Mouse (Mus musculus): ENCODE measurements around the gene Gm43552.
A peak's percentile ranks its signal among the peaks of the same experiment; 100 is the strongest.
"Not testable (repeated sequence)": the region's sequence is repeated elsewhere in the genome, so short reads cannot be mapped to it uniquely, and the experiment has no call there.

Gene Gm43552

DNA sequence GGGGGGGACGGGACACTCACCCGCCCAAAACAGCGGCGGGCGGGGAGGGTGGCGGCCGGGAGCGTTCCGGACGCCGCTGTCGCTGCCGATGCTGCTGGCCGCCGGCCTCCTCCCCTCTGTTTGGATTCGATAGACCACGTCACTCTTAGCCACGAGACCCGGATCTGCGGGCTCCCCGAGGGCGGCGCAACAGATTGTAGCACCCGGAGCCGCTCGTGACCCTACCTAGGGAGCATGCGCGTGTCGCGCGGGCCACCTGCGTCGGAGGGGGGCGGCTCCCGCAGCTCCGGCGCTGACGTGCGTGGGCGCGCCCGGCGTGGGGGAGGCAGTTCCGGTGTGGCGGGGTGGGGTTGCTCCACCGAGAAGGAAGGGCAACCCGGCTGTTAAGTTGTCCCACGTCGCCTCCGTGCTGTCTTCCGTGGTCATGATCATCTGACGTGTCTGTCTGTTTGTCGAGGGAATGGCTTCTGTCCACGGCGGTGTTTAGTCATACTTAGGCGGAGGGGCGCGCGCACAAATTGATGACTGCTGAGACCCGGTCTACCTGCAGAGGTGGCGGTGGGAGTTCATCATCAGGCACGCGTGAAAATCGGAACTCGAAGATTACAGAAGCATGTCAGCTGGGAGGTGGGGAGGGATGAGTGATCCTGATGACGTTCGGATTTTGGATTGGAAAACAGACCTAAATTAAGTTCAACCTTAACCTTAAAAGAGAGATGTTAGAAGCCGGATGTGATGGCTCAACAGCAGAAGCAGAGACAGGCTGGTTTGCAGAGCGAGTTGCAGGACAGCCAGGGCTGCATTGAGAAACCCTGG, at the start of gene Gm43552:
Gene Gm43552, minus strand, starts transcription at position 118 of the 816 bp plus-strand sequence.
- DNase-seq (ENCODE audit: low read depth, low spot score), result peak; percentile 82

- no peak for DNase-seq (ENCODE audit: low read depth, low spot score)
Observed at GRCm38 (mm10) chr5:65541889-65542288, 49.3 kb upstream of the Gm43552 start.

GRCm38 (mm10) chr5:65539786-65540185, 47.2 kb upstream of the Gm43552 start:
- no peak for DNase-seq (ENCODE audit: low read depth, low spot score)

DNA sequence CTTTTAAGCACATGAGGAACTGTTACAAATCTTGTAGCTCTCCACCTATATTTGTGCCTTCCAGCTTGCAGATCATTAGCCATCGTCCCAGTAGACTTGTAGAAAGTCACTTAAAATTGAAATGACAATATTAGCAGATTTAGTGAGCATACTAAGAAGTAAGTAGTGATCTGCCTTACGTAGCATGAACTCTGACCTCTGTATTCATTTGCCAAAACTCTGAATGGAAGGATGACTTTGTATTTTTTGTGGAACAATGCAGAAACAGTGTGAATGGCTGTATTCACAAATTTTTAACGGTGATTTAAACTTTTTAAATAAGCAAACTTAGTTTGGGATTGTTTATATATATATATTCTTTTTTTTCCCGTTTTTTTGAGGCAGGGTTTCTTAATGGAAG, 46.2 kb upstream of the Gm43552 start:
- DNase-seq (ENCODE audit: low read depth, low spot score), result no peak

GRCm38 (mm10) chr5:65538121-65538520, 45.5 kb upstream of the Gm43552 start:
- no peak for DNase-seq (ENCODE audit: low read depth, low spot score)

- no peak for DNase-seq (ENCODE audit: low read depth, low spot score)
Observed at GRCm38 (mm10) chr5:65537420-65538071, 44.9 kb upstream of the Gm43552 start.

DNA sequence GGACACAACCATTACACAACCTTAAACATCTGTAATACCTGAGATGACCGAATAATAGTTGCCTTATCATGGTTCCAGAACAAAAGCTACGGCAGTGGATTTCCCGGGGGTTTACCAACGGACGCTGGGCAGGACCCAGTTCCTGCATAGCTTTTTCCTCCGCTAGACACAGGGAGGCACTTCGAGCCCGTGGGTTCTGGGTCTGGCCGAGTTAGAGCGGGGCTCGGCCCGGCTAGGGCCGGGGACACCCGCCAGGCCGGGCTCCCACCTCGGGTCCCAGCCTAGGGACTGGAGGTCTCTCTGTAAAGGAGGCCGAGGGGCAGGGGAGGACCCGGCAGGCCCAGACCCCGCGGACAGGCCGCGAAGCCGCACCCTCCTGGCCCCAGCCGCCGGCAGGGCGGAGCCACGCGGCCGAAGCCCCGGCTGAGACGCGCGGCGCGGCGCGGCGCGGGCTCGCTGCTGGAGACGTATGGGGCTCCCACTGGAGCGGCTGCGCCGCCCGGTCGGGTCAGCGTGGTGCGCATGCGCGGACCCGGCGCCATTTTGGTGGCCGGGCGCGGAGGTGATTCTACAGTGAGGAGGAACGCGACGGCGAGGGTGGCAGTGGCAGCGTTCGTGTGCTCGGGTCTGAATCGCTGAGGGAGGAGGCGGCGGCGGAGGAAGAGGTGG, 44.3 kb upstream of the Gm43552 start, which contains the start of the genes Smim14 and Ube2k:
Gene Smim14, minus strand, starts transcription at position 434 of the 669 bp plus-strand sequence.
Gene Ube2k, plus strand, starts transcription at position 483 of the 669 bp plus-strand sequence.
- DNase-seq (ENCODE audit: low read depth, low spot score), result peak; percentile 80

DNA sequence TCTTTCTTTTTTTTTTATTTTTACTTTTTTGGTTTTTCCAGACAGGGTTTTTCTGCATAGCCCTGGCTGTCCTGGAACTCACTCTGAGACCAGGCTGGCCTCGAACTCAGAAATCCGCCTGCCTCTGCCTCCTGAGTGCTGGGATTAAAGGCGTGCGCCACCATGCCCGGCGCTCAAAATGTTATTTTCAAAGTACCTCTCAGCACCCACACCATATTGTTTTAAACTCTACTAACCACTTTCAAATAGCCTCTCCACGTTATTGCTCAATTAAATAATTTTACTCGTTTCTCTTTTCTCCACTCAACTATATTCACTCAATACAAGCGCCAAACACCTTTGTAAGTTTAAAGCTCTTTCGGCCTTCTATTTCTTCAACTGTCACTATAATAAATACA, 43.4 kb upstream of the Gm43552 start:
- not testable (repeated sequence) for DNase-seq (ENCODE audit: low read depth, low spot score)

- DNase-seq (ENCODE audit: low read depth, low spot score), result no peak
Observed at GRCm38 (mm10) chr5:65535457-65536067, 42.9 kb upstream of the Gm43552 start.

DNA sequence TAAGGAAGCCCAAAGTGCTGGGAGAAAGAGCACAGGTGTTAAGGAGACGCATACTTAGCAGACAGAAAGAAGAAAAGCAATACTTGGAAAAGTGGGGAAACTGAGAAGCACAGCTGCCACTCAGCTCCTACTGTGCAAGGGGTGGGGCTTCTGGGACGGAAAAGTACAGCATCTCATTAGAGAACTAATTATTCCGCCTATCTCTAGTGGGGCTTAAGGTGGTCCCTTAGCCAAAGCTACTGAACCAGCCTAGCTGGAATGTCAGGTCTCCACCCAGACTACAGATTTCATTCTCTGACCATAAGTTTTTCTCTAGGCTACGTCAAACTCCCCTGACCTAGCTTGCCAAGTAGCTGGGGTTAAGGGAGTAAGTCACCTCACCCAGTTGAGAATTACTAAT, 41.9 kb upstream of the Gm43552 start:
- no peak for DNase-seq (ENCODE audit: low read depth, low spot score)

GRCm38 (mm10) chr5:65531283-65531682, 38.6 kb upstream of the Gm43552 start:
- DNase-seq (ENCODE audit: low read depth, low spot score), result no peak

DNA sequence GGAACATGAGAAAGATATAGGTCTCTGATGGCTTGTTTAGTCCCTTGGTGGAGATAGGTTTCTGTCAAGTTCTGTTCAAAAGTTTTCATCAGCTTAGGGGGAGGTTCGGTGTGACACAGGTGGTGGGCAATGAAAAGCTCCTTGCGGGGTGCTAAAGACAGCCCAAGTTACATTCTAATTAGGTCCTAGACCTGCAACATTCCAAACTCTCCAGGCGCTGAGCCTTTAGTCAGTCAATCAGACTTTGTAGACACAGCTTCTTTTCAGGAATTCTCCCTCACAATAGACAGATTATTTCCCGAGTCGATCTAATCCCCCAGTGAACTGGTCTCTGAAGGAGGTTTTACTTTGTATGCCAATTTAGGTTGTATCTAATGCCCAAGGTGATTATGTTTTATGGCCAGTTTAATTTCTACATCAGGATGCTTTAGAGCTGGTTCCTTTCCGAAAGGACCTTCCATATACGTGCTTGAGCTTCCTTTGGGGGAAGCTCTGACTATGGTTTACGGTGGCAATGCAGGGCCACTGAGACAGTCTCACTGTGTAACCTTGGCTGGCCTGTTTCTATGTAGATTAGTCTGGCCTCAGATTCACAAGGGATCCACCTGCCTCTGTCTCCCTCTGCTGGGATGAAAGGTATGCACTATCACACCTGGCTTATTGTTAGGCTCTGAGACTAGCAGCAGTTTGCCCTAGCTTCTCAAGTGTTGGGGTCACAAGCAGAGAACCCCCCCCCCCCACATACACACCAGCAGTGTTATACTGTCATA, 33.2 kb upstream of the Gm43552 start:
- no peak for DNase-seq (ENCODE audit: low read depth, low spot score)

DNA sequence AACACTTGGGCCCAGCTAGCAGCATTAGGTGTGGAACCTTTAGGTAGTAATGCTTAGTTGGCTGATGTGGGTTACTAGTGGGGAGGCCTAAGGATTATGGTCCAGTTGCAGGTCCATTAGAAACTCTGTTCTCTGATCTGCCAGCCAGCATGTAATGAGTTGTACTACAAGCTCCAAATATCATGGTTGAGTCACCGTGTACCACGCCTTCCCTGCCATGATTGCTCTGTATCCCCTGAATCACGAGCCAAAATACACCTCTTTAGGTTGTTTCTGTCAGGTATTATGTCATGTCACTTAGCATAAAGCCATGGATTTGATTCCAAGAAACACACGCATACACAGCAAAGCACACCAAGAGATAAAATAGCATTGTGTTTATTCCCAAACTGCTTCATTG, 32.2 kb upstream of the Gm43552 start:
- DNase-seq (ENCODE audit: low read depth, low spot score), result no peak

DNA sequence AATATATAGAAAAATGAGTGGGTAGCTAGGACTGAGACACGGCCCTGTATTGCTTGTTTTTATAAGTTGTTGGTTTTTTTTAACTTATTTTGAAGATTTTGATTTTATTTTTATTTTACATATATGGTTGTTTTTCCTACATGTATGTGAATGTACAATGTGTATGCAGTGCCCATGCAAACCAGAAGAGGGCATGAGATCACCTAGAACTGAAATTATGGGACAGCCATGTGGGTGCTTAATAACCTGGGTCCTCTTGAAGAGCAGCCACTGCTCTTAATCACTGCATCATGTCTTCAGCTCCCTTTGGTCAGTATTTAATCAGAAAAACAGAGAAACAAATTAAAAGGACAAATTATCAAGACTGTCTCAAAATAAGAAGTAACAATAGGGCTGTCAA, 29.2 kb upstream of the Gm43552 start:
- no peak for DNase-seq (ENCODE audit: low read depth, low spot score)

DNA sequence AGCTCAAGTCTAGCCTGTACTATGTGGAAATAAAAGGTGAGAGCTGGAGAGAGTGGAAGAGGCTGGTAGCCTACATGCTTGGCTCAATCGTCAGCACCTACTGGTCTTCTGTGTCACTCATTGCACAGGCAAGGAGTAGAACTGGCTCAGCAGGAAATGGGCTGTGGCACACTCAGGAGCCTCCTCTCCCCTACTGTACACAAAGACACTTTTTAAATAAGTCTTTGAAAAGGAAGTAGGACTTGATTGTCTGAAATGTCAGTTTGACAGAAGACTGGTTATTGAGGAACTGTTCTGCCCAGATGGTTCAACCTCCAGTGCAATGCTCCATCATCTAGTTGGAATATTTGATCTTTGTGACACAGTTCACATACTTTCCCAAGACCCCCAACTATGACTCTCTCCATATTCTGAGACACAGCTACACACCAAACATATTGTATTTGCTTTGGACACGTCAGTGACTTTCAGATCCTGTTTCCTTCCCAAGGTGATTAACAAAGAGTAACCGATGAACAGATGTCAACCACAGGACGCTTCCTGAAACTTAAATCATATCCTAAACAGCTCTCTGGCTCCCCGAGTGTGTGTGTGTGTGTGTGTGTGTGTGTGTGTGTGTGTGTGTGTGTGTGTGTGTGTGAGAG, 22.1 kb upstream of the Gm43552 start:
- no peak for DNase-seq (ENCODE audit: low read depth, low spot score)

GRCm38 (mm10) chr5:65513506-65513905, 20.9 kb upstream of the Gm43552 start:
- no peak for DNase-seq (ENCODE audit: low read depth, low spot score)

DNA sequence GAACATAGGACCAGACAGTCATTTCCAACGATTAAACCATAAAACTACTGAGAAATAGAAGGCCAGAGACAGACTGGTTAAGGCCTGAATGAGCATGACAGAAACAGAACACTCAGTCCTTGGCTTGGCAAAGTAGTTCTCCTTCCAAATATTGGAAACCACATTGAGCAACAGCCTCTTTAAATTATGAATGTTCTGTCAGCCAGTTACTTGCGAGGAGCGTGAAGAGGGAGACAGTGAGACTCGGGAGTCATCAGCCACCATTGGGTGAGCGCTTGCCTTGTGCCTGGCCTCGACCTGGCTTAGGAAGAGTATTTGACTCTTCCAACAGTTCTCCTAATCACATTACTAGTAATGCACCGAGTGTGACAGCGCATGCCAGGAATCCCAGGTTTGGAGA, 15.8 kb upstream of the Gm43552 start:
- DNase-seq (ENCODE audit: low read depth, low spot score), result no peak

DNA sequence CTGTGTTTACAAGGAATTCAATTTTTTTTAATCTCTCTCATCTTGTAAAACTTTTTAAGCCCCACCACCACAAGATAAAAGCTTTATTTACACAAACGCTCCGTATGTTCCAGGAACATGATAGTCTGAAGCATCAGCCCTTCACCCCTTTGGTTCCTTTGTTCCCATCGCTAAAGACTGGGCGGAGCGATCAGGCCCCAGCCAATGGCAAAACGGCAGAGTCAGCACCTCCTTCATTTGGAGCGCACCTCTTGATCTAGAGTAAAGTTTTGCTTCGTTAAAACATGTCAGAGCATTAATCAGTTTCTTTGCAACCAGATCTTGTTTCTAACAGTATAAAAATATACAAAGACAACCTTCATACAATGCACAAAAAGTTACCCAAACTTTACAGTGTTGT, 13.2 kb upstream of the Gm43552 start:
- no peak for DNase-seq (ENCODE audit: low read depth, low spot score)

- no peak for DNase-seq (ENCODE audit: low read depth, low spot score)
Observed at GRCm38 (mm10) chr5:65501407-65501806, 8.8 kb upstream of the Gm43552 start.

DNA sequence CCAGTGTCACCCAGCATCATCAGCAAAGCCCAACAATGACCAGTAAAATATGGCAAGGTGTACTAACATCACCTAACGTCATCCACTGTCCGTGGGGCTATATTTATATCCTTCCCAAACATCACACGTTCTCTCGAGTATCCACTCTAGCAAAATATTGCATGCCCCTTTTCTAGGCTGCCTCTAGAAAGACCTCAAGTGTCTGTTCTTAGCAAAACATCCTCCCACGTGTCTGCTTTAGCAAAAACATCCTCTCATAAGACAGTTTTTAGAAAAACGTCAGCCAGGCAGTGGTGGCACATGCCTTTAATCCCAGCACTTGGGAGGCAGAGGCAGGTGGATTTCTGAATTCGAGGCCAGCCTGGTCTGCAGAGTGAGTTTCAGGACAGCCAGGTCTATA, 7.6 kb upstream of the Gm43552 start:
- DNase-seq (ENCODE audit: low read depth, low spot score), result no peak
